Mouse (Mus musculus) heart, postnatal 0 days (tissue): Measurements from ENCODE around the gene Map1s. TPM values are rescaled to one million over a fixed set of nuclear protein-coding genes. Genes with fewer than 3 reads are reported as not detected.
A peak's percentile ranks its signal among the peaks of the same experiment; 100 is the strongest.

Experiments
- ATAC-seq: fragments of 200-750 bp; cut with Nextera tagmentation; 2 replicates; pipeline ENCODE4 v1.8.0; 2017; ENCODE audit warnings: low read depth, moderate number of reproducible peaks, moderate library complexity; ENCODE audit not compliant: insufficient read depth
- DNase-seq: peaks from one replicate; pipeline ENCODE4 v3.0.0-alpha.2; 2016; ENCODE audit warnings: low spot score
- H3K27ac ChIP-seq: fragments of 300-500 bp; sonication (generic); 2 replicates; pipeline ENCODE4 v1.5.1; 2014; ENCODE audit warnings: low read depth, mild to moderate bottlenecking
- H3K27me3 ChIP-seq: fragments of 300-500 bp; sonication (generic); 2 replicates; pipeline ENCODE4 v1.6.1; 2014; ENCODE audit warnings: low read length, mixed read lengths; ENCODE audit not compliant: control insufficient read depth, insufficient read depth
- H3K36me3 ChIP-seq: fragments of 300-500 bp; sonication (generic); replicated peaks from 2 replicates; pipeline ENCODE4 v1.6.1; 2014; ENCODE audit warnings: low read length, mixed read lengths; ENCODE audit not compliant: control insufficient read depth, insufficient read depth
- H3K4me1 ChIP-seq: fragments of 300-500 bp; sonication (generic); 2 replicates; pipeline ENCODE4 v1.6.1; 2014; ENCODE audit warnings: antibody characterized with exemption; ENCODE audit not compliant: control insufficient read depth, insufficient read depth
- H3K4me2 ChIP-seq: fragments of 300-500 bp; sonication (generic); 2 replicates; pipeline ENCODE4 v1.6.1; 2014; ENCODE audit warnings: low read depth, mild to moderate bottlenecking, low read length, moderate library complexity
- H3K4me3 ChIP-seq: fragments of 300-500 bp; sonication (generic); 2 replicates; pipeline ENCODE4 v1.5.1; 2014; ENCODE audit warnings: low read depth, low read length
- H3K9ac ChIP-seq: fragments of 300-500 bp; sonication (generic); replicated peaks from 2 replicates; pipeline ENCODE4 v1.6.1; 2014; ENCODE audit warnings: low read depth, low read length, mixed read lengths
- H3K9me3 ChIP-seq: fragments of 300-500 bp; sonication (generic); replicated peaks from 2 replicates; pipeline ENCODE4 v1.6.1; 2016; ENCODE audit warnings: low read length; ENCODE audit not compliant: control insufficient read depth
- CTCF ChIP-seq: IDR thresholded peaks from 2 replicates; pipeline ENCODE4 v1.5.1; 2016; ENCODE audit warnings: antibody characterized with exemption, control low read depth, low read depth
- EP300 ChIP-seq: IDR thresholded peaks from 2 replicates; pipeline ENCODE4 v1.6.1; 2016; ENCODE audit warnings: antibody characterized with exemption, low read depth
- WGBS: fragments of 180-500 bp; shearing (Covaris S2); extraction: QIAGEN DNeasy Blood & Tissue Kit; methylation state at CpG from one replicate; pipeline ENCODE4 v1.1.7; 2014; 5-methylcytosine and 5-hydroxymethylcytosine counted together
- polyA plus RNA-seq: library from polyadenylated mRNA; unstranded; fragments of >200 nt; fragmentation: Nextera tagmentation; extraction: Ambion mirVana; gene quantifications from 2 replicates; pipeline ENCODE4 v1.2.1, GENCODE M21; 2015
- total RNA-seq: library from RNA; depleted of rRNA; stranded (reverse); fragments of >200 nt; gene quantifications from 2 replicates; pipeline ENCODE4 v1.2.3, GENCODE M21; 2014; ENCODE audit warnings: low replicate concordance

Map1s gene
- total and polyA plus RNA-seq, 2 experiments from 2014 or later: 24.9 to 32.6 TPM

DNA sequence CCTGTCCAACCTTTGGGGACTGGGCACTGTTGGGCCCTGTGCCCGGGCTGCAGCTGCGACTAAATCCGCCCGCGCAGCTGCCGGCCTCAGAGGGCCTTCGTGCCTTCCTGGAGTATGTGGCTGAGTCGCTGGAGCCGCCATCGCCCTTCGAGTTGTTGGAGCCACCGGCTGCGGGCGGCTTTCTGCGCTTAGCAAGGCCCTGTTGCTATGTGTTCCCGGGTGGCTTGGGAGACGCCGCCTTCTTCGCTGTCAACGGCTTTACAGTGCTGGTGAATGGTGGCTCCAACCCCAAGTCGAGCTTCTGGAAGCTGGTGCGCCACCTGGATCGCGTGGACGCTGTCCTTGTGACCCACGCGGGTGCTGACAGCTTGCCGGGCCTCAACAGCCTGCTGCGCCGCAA lies 7.2 kb downstream of the Map1s start:
- H3K4me3 ChIP-seq: no peak overlapping the region
- no peaks in the 10 kb centered on the region for H3K9me3 ChIP-seq
- no peaks in the 10 kb centered on the region for H3K4me1 ChIP-seq
- DNase-seq: no peak
- H3K36me3 ChIP-seq: peaks cover 64% of the 10 kb centered on the region
- WGBS: 85% methylated on average over 30 of the region's 30 CpGs
- H3K4me2 ChIP-seq: no peak overlapping the region
- H3K27ac ChIP-seq: no peak overlapping the region
- no peak overlapping the region for H3K9ac ChIP-seq
- no peak for ATAC-seq
- H3K27me3 ChIP-seq: no peaks in the 10 kb centered on the region
- TF ChIP-seq EP300: no peak
- TF ChIP-seq CTCF: no peak

DNA sequence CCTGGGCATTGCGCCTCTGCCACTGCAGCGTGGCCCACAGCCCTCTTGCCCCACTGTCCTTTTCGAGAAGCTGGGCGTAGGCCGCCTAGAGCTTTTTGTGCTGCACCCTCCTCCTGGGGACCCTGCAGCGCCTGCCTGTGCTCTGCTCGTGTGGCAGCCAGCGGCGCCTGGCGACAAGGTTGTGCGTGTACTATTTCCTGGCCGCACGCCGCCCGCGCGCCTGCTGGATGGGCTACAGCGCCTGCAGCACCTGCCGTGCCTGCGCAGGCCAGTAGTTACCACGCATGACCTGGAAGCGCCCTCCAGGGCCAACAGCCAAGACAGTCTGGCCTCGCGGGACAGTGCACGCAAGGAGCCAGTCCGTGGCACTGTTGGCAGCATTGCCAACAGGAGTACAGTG lies 7.8 kb downstream of the Map1s start:
- Histone ChIP-seq H3K9me3 (no peaks in the 10 kb centered on the region), H3K9ac (no peak overlapping the region), H3K4me2 (no peak overlapping the region), H3K36me3 (peaks cover 66% of the 10 kb centered on the region), H3K27me3 (no peaks in the 10 kb centered on the region), H3K4me1 (no peaks in the 10 kb centered on the region), H3K27ac (no peak overlapping the region), H3K4me3 (no peak overlapping the region)
- ATAC-seq: no peak
- TF ChIP-seq EP300 (no peak), CTCF (no peak)
- no peak for DNase-seq
- 91% methylated on average over 26 of the region's 26 CpGs for WGBS

DNA sequence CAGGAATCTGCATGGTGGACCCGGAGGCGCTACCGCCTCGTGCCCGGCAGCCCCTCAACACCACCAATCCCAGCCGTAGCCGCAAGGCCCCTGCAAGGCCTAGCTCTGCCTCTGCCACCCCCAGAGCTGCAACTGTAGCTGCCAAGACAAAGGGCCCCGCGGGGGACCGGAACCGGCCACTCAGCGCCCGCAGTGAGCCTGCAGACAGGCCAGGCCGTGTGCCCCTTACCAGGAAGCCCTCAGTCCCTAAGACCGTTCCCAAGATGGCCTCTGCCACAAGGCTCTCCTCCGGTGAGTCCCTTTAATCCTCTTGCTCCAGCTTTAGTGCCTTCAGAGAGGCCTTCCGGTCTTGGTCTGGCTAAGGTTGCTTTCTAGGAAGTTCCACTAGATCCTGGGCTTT lies 9.0 kb downstream of the Map1s start:
- no peak for ATAC-seq
- no peak for DNase-seq
- TF ChIP-seq CTCF (no peak), EP300 (no peak)
- Histone ChIP-seq H3K36me3 (peaks cover 69% of the 10 kb centered on the region), H3K4me3 (no peak overlapping the region), H3K4me1 (no peaks in the 10 kb centered on the region), H3K4me2 (no peak overlapping the region), H3K27ac (no peak overlapping the region), H3K9ac (no peak overlapping the region), H3K27me3 (no peaks in the 10 kb centered on the region), H3K9me3 (no peaks in the 10 kb centered on the region)
- 89% methylated on average over 17 of the region's 17 CpGs for WGBS

DNA sequence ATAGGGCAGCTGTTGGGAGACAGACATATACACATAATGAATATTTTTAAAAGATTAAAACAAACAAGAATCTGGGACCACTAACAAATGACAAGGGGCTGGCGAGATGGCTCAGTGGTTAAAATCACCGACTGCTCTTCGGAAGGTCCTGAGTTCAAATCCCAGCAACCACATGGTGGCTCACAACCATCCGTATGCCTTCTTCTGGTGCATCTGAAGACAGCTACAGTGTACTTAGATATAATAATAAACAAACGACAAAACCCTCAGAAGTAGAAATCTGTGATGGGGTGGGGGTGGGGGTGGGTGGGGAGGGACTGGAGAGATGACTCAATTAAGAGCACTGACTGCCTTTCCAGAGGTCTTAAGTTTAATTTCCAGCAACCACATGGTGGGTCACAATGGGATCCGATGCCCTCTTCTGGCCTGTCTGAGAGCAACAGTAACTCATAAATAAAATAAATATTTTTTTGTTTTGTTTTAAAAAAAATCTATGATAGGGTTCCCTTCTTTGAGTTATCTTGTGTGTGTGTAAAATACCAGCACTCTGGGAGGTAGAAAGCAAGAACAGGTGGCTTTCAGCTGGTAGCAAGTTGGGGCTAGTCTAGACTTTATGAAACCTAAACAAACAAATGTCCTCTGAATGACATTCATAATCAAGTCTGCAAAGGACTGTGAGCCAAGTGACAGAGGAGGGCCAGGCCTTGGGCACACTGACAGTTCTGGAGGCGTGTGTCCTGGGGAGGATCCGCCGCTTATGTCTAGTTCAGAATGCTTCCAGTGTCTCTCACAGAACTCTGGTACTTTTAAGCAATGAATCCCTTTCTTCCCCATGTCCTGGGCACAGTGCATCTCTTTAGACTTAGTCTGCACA lies 14.6 kb downstream of the Map1s start:
- DNase-seq (peak; percentile 24), ATAC-seq (peak; percentile 48; the same call in 1 of the 2 replicates)
- H3K4me1 ChIP-seq: no peaks in the 10 kb centered on the region
- peaks cover 48% of the 10 kb centered on the region for H3K36me3 ChIP-seq
- H3K4me2 ChIP-seq: no peak overlapping the region
- no peaks in the 10 kb centered on the region for H3K9me3 ChIP-seq
- H3K9ac ChIP-seq: no peak overlapping the region
- 75% methylated on average over 9 of the region's 9 CpGs for WGBS
- H3K4me3 ChIP-seq: no peak overlapping the region
- no peaks in the 10 kb centered on the region for H3K27me3 ChIP-seq
- TF ChIP-seq EP300 (no peak), CTCF (no peak)
- peak overlapping the region; percentile 5; the same call in 1 of the 2 replicates for H3K27ac ChIP-seq

DNA sequence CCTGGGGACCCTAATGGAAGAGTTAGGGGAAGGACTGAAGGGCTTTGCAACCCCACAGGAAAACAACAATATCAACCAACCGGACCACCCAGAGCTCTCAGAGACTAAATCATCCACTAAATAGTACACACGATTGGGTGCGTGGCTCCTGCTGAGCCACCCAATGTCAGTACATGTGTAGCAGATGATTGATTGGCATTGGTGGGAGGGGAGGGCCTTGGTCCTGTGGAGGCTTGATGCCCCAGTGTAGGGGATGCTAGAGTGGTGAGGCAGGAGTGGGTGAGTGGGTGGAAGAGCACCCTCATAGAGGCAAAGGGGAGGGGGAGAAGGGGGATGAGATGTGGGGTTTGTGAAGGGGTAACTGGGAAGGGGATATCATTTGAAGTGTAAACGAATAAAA lies 18.4 kb downstream of the Map1s start:
- peaks cover 20% of the 10 kb centered on the region for H3K36me3 ChIP-seq
- no peaks in the 10 kb centered on the region for H3K9me3 ChIP-seq
- ATAC-seq (no peak), DNase-seq (no peak)
- no peaks in the 10 kb centered on the region for H3K27me3 ChIP-seq
- WGBS: 89% methylated on average over 4 of the region's 4 CpGs
- H3K4me3 ChIP-seq: no peak overlapping the region
- TF ChIP-seq EP300: no peak
- no peak for TF ChIP-seq CTCF
- H3K4me1 ChIP-seq: no peaks in the 10 kb centered on the region
- no peak overlapping the region for H3K4me2 ChIP-seq
- no peak overlapping the region for H3K27ac ChIP-seq
- H3K9ac ChIP-seq: no peak overlapping the region
